Mouse (Mus musculus) olfactory bulb, adult 2 months (tissue): ENCODE measurements around the gene Atg9b. TPM values are rescaled to one million over a fixed set of nuclear protein-coding genes. Genes with fewer than 3 reads are reported as not detected.
A peak's percentile ranks its signal among the peaks of the same experiment; 100 is the strongest.

ENCODE experiments used
- H3K27ac ChIP-seq: fragments of 200-500 bp; 2 replicates; pipeline ENCODE4 v1.5.1; 2012; ENCODE audit warnings: low read depth, low read length; ENCODE audit not compliant: insufficient read depth
- H3K4me1 ChIP-seq: fragments of 200-500 bp; 2 replicates; pipeline ENCODE4 v1.6.1; 2012; ENCODE audit warnings: low read length; ENCODE audit not compliant: control insufficient read depth, insufficient read depth
- H3K4me3 ChIP-seq: fragments of 200-500 bp; 2 replicates; pipeline ENCODE4 v1.5.1; 2012; ENCODE audit warnings: mild to moderate bottlenecking, low read depth, low read length, moderate library complexity; ENCODE audit not compliant: insufficient read depth
- CTCF ChIP-seq: fragments of 200-500 bp; IDR thresholded peaks from 2 replicates; pipeline ENCODE4 v1.5.1; 2012; ENCODE audit warnings: low read depth, mild to moderate bottlenecking, low read length, moderate library complexity; ENCODE audit not compliant: insufficient read depth
- POLR2A ChIP-seq: fragments of 200-500 bp; IDR thresholded peaks from 2 replicates; pipeline ENCODE4 v1.6.1; 2012; ENCODE audit warnings: mild to moderate bottlenecking, low read depth, low read length, moderate library complexity; ENCODE audit not compliant: insufficient read depth
- WGBS: fragments of 180-500 bp; shearing (Covaris S2); methylation state at CpG from one replicate; pipeline ENCODE4 v1.1.7; 2018; 5-methylcytosine and 5-hydroxymethylcytosine counted together
- polyA plus RNA-seq: library from polyadenylated mRNA; stranded (reverse); fragments of >200 nt; gene quantifications from 2 replicates; pipeline ENCODE4 v1.2.4, GENCODE M21; 2012; ENCODE audit warnings: low replicate concordance; ENCODE audit not compliant: missing spikeins, insufficient read depth, insufficient read length

The Atg9b gene
- polyA plus RNA-seq, 1 experiment: not detected

- peaks cover 42% of the 10 kb centered on the region for H3K4me1 ChIP-seq
- H3K27ac ChIP-seq: peak overlapping the region; percentile 88
- under 1% methylated on average over 60 of the region's 60 CpGs for WGBS
- TF ChIP-seq CTCF: no peak
- TF ChIP-seq POLR2A: peak; percentile 82
- H3K4me3 ChIP-seq: peak overlapping the region; percentile 79
Measured at GRCm38 (mm10) chr5:24424861-24425411, 33.0 kb upstream of the Atg9b start.

- H3K27ac ChIP-seq: peak overlapping the region; percentile 88
- WGBS: 7% methylated on average over 21 of the region's 21 CpGs
- peaks cover 42% of the 10 kb centered on the region for H3K4me1 ChIP-seq
- TF ChIP-seq CTCF (no peak), POLR2A (0 out of 2 replicates have a peak, but pooled peaks have one; percentile 0)
- H3K4me3 ChIP-seq: peak overlapping the region; percentile 79
Measured at GRCm38 (mm10) chr5:24424004-24424781, 32.2 kb upstream of the Atg9b start.

GRCm38 (mm10) chr5:24423129-24424003 is 31.4 kb upstream of the Atg9b start, which contains the start of the genes Cdk5 and Slc4a2:
Cdk5 (minus strand) TSS chr5:24423530.
Slc4a2 (plus strand) TSS chr5:24423837.
- Histone ChIP-seq H3K27ac (peak within 1 kb of the TSS; percentile 88), H3K4me3 (peak within 1 kb of the TSS; percentile 79), H3K4me1 (peaks cover 40% of the 10 kb centered on the region)
- under 1% methylated on average over 46 of the region's 46 CpGs for WGBS
- no peak for TF ChIP-seq CTCF
- TF ChIP-seq POLR2A: peak; percentile 81

- H3K4me1 ChIP-seq: peaks cover 30% of the 10 kb centered on the region
- no peak overlapping the region for H3K27ac ChIP-seq
- TF ChIP-seq POLR2A: no peak
- TF ChIP-seq CTCF: no peak
- WGBS: 85% methylated on average over 9 of the region's 9 CpGs
- H3K4me3 ChIP-seq: no peak overlapping the region
Measured at GRCm38 (mm10) chr5:24420381-24420780, 28.4 kb upstream of the Atg9b start.

- no peak overlapping the region for H3K27ac ChIP-seq
- no peak overlapping the region for H3K4me3 ChIP-seq
- peaks cover 18% of the 10 kb centered on the region for H3K4me1 ChIP-seq
- TF ChIP-seq CTCF (no peak), POLR2A (no peak)
- WGBS: 94% methylated on average over 10 of the region's 10 CpGs
Measured at GRCm38 (mm10) chr5:24417587-24417986, 25.6 kb upstream of the Atg9b start.

- WGBS: 8% methylated on average over 21 of the region's 21 CpGs
- TF ChIP-seq POLR2A (no peak), CTCF (no peak)
- H3K27ac ChIP-seq: no peak overlapping the region
- peaks cover 17% of the 10 kb centered on the region for H3K4me1 ChIP-seq
- no peak overlapping the region for H3K4me3 ChIP-seq
Measured at GRCm38 (mm10) chr5:24416222-24416736, 24.3 kb upstream of the Atg9b start.

GRCm38 (mm10) chr5:24413938-24414337 is 22.0 kb upstream of the Atg9b start:
- 86% methylated on average over 13 of the region's 13 CpGs for WGBS
- H3K4me3 ChIP-seq: no peak overlapping the region
- H3K27ac ChIP-seq: no peak overlapping the region
- no peak for TF ChIP-seq CTCF
- no peak for TF ChIP-seq POLR2A
- peaks cover 17% of the 10 kb centered on the region for H3K4me1 ChIP-seq

GRCm38 (mm10) chr5:24413042-24413693 is 21.2 kb upstream of the Atg9b start, which contains the start of gene Asic3:
Asic3 (plus strand) TSS chr5:24413392.
- Histone ChIP-seq H3K4me1 (peaks cover 17% of the 10 kb centered on the region), H3K4me3 (no peak within 1 kb of the TSS), H3K27ac (no peak within 1 kb of the TSS)
- no peak for TF ChIP-seq CTCF
- 55% methylated on average over 11 of the region's 11 CpGs for WGBS
